Mouse (Mus musculus) CH12.LX (cell line): ENCODE data around the gene Snx3.

Source experiments
- BHLHE40 ChIP-seq: IDR thresholded peaks from 2 replicates; pipeline ENCODE4 v1.6.1; 2011; ENCODE audit warnings: mild to moderate bottlenecking, low read depth, low read length, improper control_type of control experiment
- CHD2 ChIP-seq: IDR thresholded peaks from 2 replicates; pipeline ENCODE4 v1.6.1; 2011; ENCODE audit warnings: low read length, improper control_type of control experiment
- CTCF ChIP-seq, 2 experiments: IDR thresholded peaks in 1 of 2; conservative IDR thresholded peaks in 1 of 2; 2 replicates each; pipeline ENCODE4 v1.5.1; 2011 to 2012; ENCODE audit warnings: low read depth in 2 of 2, low read length in 2 of 2, improper control_type of control experiment in 1 of 2, inconsistent platforms in 1 of 2, mild to moderate bottlenecking in 1 of 2, moderate library complexity in 1 of 2
- EP300 ChIP-seq: IDR thresholded peaks from 2 replicates; pipeline ENCODE4 v1.6.1; 2011; ENCODE audit warnings: low read length, improper control_type of control experiment
- MXI1 ChIP-seq: IDR thresholded peaks from 2 replicates; pipeline ENCODE4 v1.6.1; 2011; ENCODE audit warnings: mild to moderate bottlenecking, low read depth, low read length, improper control_type of control experiment
- MYC ChIP-seq: IDR thresholded peaks from 2 replicates; pipeline ENCODE4 v1.6.1; 2011; ENCODE audit warnings: low read depth, mild to moderate bottlenecking, improper control_type of control experiment, low read length
- NRF1 ChIP-seq: IDR thresholded peaks from 2 replicates; pipeline ENCODE4 v1.6.1; 2014; ENCODE audit warnings: low read depth, mild to moderate bottlenecking, inconsistent platforms, low read length, improper control_type of control experiment, moderate library complexity
- POLR2A ChIP-seq: IDR thresholded peaks from 2 replicates; pipeline ENCODE4 v1.6.1; 2011; ENCODE audit warnings: low read depth, mild to moderate bottlenecking, improper control_type of control experiment, low read length
- ZC3H11A ChIP-seq: IDR thresholded peaks from 2 replicates; pipeline ENCODE4 v1.6.1; 2012; ENCODE audit warnings: low read depth, mild to moderate bottlenecking, inconsistent platforms, low read length, improper control_type of control experiment

DNA sequence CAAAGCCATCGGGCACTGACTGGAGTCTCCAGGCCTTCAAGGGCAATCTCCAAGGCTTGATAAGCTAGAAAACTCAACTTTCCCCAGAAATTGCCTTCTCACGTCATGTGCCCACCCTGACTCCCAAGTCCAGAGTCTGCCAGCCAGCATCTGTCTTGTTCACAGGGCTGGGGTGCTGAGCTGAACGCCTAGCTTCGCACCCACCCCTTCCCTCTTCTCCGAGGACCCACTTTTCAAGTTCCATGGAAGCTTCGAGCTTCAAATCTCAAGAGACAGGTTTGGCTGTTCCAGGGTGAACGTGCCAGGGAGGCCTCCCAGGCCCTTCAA is 79.1 kb downstream of the Snx3 start:
- TF ChIP-seq POLR2A = no peak
- TF ChIP-seq MYC = no peak
- TF ChIP-seq BHLHE40 = no peak
- no peak for TF ChIP-seq CTCF (conservative IDR thresholded peaks at IDR 0.05 in 1 of 2, IDR thresholded peaks at IDR 0.05 in 1 of 2; ENCODE audit: low read depth in 2 of 2, low read length in 2 of 2)
- TF ChIP-seq NRF1 = no peak
- TF ChIP-seq ZC3H11A = no peak
- no peak for TF ChIP-seq EP300
- TF ChIP-seq MXI1 = no peak
- no peak for TF ChIP-seq CHD2
